Mouse (Mus musculus): ENCODE results near the gene Pilra.
"Not testable (repeated sequence)": the region's sequence is repeated elsewhere in the genome, so short reads cannot be mapped to it uniquely, and the experiment has no call there.

The Pilra gene

GRCm38 (mm10) chr5:137835966-137836520 is at the start of gene Pilra:
Gene Pilra (minus strand): TSS chr5:137836281.
- DNase-seq (ENCODE audit: low spot score in 2 of 2), result not testable (repeated sequence)

DNA sequence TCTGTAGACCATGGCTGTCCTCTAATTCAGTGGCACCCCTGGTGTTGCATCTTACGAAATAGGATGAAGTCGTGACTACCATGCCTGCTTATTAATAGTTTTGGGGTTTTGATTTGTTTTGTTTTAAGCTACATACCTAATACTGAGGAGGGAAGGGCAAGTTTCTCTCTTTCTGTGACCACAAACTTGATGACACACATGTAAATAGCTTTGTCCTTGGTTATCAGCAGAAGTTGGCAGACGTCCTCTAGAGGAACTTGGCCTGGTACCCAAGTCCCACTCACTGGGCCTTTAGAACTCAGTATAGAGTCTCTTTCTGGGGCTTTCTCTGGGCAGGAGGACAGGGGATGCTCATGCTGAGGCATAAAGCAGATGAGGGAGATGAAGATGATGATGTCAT is 47.3 kb upstream of the Pilra start:
- no peak for DNase-seq (ENCODE audit: low spot score in 2 of 2)

DNA sequence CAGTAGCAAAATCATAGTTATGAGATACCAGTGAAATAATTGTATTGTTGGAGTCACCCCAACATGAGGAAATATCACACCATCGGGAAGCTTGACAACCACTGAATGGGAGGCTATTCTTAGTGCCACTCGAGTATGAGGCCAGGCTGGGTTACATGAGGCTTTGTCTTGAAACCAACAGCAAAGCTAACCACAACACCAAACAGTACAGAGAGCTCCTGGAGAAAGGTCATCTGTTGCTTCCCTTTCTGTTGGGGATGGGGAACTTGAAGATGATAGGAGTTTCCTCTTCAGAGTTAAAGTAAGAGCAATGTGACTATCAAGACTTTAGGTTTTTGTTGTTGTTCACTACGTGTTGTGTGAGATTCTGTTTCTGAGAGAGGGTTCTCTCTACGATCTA is 46.8 kb upstream of the Pilra start:
- DNase-seq (ENCODE audit: low spot score in 2 of 2), result no peak

DNA sequence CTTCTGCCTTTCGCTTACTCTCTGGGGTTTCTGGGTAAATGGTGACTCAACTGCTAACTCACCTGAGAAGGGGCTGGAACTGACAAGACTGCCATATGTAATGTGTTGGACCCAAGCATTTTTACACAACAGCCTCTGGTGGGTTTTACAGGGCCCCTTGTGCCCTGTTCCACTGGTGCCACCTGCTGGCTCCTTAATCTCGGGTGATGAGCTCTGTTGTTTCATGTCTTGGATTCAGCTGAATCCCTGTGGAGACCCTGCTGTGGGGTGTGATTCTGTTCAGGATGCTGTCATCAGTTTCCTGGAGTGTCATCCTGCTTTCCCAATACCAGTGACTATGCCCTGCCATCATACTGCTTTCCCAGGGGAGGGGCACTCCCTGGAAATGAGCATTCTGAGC is 41.8 kb upstream of the Pilra start:
- peak in 1 of 2 experiments; percentile 40 for DNase-seq (ENCODE audit: low spot score in 2 of 2)

- no peak for DNase-seq (ENCODE audit: low spot score in 2 of 2)
Measured at GRCm38 (mm10) chr5:137875054-137875453, 39.0 kb upstream of the Pilra start.

DNA sequence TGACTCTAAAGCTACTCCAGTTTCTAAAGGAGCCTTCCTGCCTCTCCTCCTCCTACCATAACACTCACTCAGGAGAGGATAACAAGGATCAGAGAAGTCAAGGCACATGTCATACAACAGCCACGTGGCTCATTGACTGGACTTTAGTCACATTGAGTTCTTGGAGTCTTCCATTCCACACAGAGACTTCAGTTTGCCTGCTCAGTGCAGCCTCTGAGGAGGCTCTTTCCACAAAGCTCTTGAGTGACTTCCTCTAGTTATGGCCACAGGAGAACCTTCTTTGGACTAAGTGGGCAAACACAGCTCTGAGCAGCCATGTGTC is 36.3 kb upstream of the Pilra start:
- not testable (repeated sequence) for DNase-seq (ENCODE audit: low spot score in 2 of 2)

DNA sequence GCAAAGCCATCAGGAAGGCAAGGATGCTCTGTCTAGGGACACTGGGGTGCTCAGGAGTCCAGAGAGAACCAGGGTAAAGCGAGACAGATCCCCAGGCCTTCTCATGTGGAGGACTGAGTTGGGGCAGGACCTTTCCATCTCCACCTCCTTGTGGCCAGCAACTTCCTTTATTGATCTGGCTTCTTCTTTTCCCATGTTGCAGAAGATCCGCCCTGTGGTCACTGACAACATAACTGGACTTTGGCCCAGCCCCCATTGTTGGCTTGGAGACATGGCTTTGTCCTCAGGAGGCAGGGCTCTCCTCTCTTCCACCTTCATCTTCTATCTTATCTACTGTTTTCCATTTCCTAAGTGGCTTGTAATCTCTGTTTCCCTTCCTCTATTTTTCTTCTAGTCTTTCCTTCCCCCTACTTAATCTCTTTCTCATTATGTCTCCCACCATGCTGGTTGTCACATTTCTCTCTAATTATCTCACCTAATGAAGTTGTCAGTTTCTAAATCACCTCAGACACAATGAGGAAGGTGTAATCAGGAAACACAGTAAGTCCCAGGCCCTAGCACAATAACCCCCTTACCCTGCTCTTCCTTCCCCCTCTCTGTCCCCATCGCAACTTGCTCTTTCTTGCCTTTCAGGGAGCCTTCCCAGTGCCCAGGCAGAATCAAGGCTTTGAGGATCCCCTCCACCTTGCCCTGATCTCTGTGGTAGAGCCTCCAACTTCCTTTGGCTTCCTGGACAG is 35.7 kb upstream of the Pilra start, which contains the start of gene Pilrb2:
Gene Pilrb2, minus strand, starts transcription at position 172 of the 737 bp plus-strand sequence.
- not testable (repeated sequence) for DNase-seq (ENCODE audit: low spot score in 2 of 2)

- DNase-seq (ENCODE audit: low spot score in 2 of 2), result not testable (repeated sequence)
Measured at GRCm38 (mm10) chr5:137868600-137868999, 32.5 kb upstream of the Pilra start.

GRCm38 (mm10) chr5:137864008-137864407 is 27.9 kb upstream of the Pilra start:
- not testable (repeated sequence) for DNase-seq (ENCODE audit: low spot score in 2 of 2)

DNA sequence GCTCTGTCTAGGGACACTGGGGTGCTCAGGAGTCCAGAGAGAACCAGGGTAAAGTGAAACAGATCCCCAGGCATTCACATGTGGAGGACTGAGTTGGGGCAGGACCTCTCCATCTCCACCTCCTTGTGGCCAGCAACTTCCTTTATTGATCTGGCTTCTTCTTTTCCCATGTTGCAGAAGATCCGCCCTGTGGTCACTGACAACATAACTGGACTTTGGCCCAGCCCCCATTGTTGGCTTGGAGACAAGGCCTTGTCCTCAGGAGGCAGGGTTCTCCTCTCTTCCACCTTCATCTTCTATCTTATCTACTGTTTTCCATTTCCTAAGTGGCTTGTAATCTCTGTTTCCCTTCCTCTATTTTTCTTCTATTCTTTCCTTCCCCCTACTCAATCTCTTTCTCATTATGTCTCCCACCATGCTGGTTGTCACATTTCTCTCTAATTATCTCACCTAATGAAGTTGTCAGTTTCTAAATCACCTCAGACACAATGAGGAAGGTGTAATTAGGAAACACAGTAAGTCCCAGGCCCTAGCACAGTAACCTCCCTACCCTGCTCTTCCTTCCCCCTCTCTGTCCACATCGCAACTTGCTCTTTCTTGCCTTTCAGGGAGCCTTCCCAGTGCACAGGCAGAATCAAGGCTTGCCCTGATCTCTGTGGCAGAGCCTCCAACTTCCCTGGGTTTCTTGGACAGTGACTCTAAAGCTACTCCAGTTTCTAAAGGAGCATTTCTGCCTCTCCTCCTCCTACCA is 22.1 kb upstream of the Pilra start, which contains the start of gene Pilrb1:
Gene Pilrb1, minus strand, starts transcription at position 147 of the 751 bp plus-strand sequence.
- DNase-seq (ENCODE audit: low spot score in 2 of 2), result not testable (repeated sequence)

GRCm38 (mm10) chr5:137856870-137857269 is 20.8 kb upstream of the Pilra start:
- DNase-seq (ENCODE audit: low spot score in 2 of 2), result not testable (repeated sequence)

GRCm38 (mm10) chr5:137854907-137855306 is 18.8 kb upstream of the Pilra start:
- DNase-seq (ENCODE audit: low spot score in 2 of 2), result not testable (repeated sequence)

GRCm38 (mm10) chr5:137850313-137850712 is 14.2 kb upstream of the Pilra start:
- DNase-seq (ENCODE audit: low spot score in 2 of 2), result not testable (repeated sequence)

DNA sequence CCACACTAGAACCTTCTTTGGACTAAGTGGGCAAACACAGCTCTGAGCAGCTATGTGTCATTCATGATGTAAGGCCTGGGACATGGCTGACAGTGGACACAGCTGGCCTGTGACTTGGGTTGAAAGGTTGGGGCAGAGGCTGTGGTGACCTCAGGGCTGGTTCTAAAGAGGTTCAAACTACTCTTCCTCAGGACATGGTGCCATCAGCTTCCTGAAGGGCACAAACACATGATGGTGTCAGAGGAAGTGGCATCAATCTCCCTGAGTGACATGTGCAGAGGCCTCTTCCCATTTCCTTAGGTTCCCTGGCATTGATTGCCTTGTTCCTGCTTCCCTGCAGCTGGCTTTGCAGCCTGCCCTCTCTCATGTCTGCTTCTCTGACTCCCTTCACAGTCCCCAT is 1.0 kb upstream of the Pilra start:
- not testable (repeated sequence) for DNase-seq (ENCODE audit: low spot score in 2 of 2)

GRCm38 (mm10) chr5:137836611-137837010 is 530 bp upstream of the Pilra start:
- no peak for DNase-seq (ENCODE audit: low spot score in 2 of 2)

- no peak for DNase-seq (ENCODE audit: low spot score in 2 of 2)
Measured at GRCm38 (mm10) chr5:137833500-137833899, 2.6 kb downstream of the Pilra start.

GRCm38 (mm10) chr5:137831506-137831905 is 4.6 kb downstream of the Pilra start:
- DNase-seq (ENCODE audit: low spot score in 2 of 2), result no peak

GRCm38 (mm10) chr5:137831106-137831505 is 5.0 kb downstream of the Pilra start:
- DNase-seq (ENCODE audit: low spot score in 2 of 2), result no peak

DNA sequence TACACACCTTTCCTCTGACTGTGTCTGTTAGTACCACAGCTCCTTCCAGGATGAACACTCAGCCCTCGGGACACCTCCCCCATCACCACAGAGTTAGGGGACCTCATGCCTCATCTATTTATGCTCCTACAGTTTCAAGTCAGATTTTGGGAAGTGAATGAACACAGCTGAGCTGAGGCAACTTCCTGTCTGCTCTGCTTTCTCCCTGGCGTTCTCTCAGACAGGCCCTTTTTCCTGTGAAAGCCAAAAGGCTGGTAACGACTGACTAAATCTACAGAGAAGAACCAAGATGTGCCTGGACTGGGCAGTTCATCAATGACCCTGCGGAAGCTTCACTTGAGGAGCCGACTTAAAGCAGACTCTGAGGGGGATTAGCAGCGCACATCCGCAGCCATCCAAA is 5.8 kb downstream of the Pilra start:
- DNase-seq (ENCODE audit: low spot score in 2 of 2), result peak; percentile 28 to 32

DNA sequence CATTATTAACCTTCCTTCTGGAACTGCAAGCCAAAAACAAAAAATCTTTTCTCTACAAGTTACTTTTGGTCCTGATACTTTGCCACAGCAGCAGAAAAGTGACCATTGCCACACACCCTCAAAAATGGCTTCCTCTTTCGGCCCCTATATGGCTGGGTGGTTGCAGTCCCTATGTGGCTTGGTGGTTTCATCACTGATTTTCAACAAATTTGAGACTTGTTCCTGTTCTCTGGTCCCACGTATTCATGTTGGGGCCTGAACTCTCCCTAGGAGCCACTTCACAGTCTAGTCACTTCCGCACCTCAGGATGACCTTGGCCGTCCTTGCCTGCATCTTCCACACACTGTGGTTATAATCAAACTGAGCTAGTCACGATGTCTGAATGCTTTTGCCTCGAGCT is 7.4 kb downstream of the Pilra start:
- DNase-seq (ENCODE audit: low spot score in 2 of 2), result no peak

DNA sequence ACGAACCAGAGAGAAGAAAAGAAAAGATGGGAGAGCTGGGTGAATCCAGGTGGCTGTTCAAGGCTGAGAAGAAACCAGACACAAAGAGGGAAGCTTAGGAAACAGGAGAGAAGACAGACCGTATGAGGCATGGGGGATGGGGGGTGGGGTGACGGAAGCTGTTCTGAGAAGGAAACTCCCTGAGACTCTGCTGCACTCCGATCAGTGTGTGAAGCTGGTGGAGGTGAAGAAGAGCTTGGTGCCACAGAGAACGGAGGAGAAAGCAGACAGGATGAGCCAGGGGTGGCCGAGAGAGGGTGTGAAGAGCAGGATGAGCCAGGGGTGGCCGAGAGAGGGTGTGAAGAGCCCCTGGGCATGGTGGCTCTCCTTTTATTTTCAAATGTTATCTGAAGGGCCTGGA is 9.7 kb downstream of the Pilra start:
- DNase-seq (ENCODE audit: low spot score in 2 of 2), result no peak

DNA sequence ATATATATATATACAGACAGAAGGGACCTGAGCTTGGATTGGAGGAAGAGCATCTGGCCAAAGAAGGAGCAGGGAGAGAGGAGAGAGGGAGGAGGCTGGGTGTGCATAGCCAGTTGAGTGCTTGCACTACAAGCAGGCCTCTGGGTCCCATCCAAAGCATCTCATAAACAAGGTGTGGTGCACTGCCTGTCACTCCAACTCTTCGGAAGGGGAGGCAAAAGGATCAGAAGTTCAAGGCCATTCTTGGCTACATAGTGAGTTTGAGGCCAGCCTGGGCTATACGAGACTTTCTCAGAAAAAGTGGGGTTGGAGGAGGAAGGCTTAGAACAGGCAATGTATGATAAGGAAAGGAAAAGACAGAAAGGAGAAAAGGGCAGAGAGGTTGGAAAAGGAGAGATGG is 10.1 kb downstream of the Pilra start:
- DNase-seq (ENCODE audit: low spot score in 2 of 2), result no peak

- DNase-seq (ENCODE audit: low spot score in 2 of 2), result no peak
Measured at GRCm38 (mm10) chr5:137825030-137825429, 11.1 kb downstream of the Pilra start.
